Mouse (Mus musculus): ENCODE measurements around the gene Car14.

Car14 gene

GRCm38 (mm10) chr3:95851317-95851716 lies 53.2 kb downstream of the Car14 start:
- DNase-seq, result no peak

GRCm38 (mm10) chr3:95850611-95851010 lies 53.9 kb downstream of the Car14 start:
- DNase-seq, result no peak

Measured in lung, adult 18-20 months (tissue).